Mouse (Mus musculus) lung, postnatal 0 days (tissue): ENCODE results near the gene Serpinb12.

Experiments
- CTCF ChIP-seq: IDR thresholded peaks from 2 replicates; pipeline ENCODE4 v1.5.1; 2016; ENCODE audit warnings: antibody characterized with exemption, mild to moderate bottlenecking
- EP300 ChIP-seq: IDR thresholded peaks from 2 replicates; pipeline ENCODE4 v1.6.1; 2016; ENCODE audit warnings: antibody characterized with exemption, mild to moderate bottlenecking, control low read depth

DNA sequence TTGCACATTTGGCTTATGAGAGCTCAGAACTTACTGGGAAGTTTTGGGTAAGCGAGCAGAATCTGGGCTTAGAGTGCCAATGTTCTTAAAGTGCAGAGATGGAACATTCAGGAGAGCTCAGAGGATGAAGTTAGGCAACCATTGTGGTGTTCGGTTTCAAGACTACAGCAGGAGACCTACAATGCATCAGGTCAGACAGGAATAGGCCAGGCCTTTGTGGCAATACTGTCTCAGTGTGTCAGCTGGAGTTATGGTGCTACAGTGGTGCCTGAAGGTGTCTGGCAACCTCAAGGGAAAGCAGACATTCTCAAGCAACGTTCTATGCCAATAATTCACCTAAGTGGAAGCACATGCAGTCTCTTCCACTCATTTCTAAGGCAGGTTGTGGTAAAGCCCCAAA lies 25.7 kb downstream of the Serpinb12 start:
- no peak for TF ChIP-seq CTCF
- no peak for TF ChIP-seq EP300
